Mouse (Mus musculus): ENCODE measurements at regions not wholly inside any gene's neighbourhood (a gene's known extent, or its start where the extent isn't known, plus 50 kb on each side); places are given as distances from the start of the nearest gene placed in this dataset.
A peak's percentile ranks its signal among the peaks of the same experiment; 100 is the strongest.

- no peak for DNase-seq (ENCODE audit: extremely low spot score, low read depth, low spot score)
Observed at GRCm38 (mm10) chr10:39254561-39254960, 91.0 kb upstream of the Ccn6 start.

GRCm38 (mm10) chr10:39250039-39250438 lies 86.4 kb upstream of the Ccn6 start:
- no peak for DNase-seq (ENCODE audit: extremely low spot score, low read depth, low spot score)

GRCm38 (mm10) chr10:39248486-39248885 lies 84.9 kb upstream of the Ccn6 start:
- no peak for DNase-seq (ENCODE audit: extremely low spot score, low read depth, low spot score)

GRCm38 (mm10) chr10:39246984-39247383 lies 83.4 kb upstream of the Ccn6 start:
- DNase-seq (ENCODE audit: extremely low spot score, low read depth, low spot score) = no peak

GRCm38 (mm10) chr10:39245141-39245540 lies 81.5 kb upstream of the Ccn6 start:
- DNase-seq (ENCODE audit: extremely low spot score, low read depth, low spot score) = no peak

GRCm38 (mm10) chr10:39244061-39244460 lies 80.5 kb upstream of the Ccn6 start:
- DNase-seq (ENCODE audit: extremely low spot score, low read depth, low spot score) = no peak

GRCm38 (mm10) chr10:39242398-39242797 lies 78.8 kb upstream of the Ccn6 start:
- no peak for DNase-seq (ENCODE audit: extremely low spot score, low read depth, low spot score)

GRCm38 (mm10) chr10:39241922-39242321 lies 78.3 kb upstream of the Ccn6 start:
- DNase-seq (ENCODE audit: extremely low spot score, low read depth, low spot score) = no peak

GRCm38 (mm10) chr10:39241486-39241885 lies 77.9 kb upstream of the Ccn6 start:
- no peak for DNase-seq (ENCODE audit: extremely low spot score, low read depth, low spot score)

GRCm38 (mm10) chr10:39240966-39241365 lies 77.4 kb upstream of the Ccn6 start:
- DNase-seq (ENCODE audit: extremely low spot score, low read depth, low spot score) = no peak

- no peak for DNase-seq (ENCODE audit: extremely low spot score, low read depth, low spot score)
Observed at GRCm38 (mm10) chr10:39240178-39240791, 76.7 kb upstream of the Ccn6 start.

GRCm38 (mm10) chr10:39239498-39240177 lies 76.0 kb upstream of the Ccn6 start:
- peak; percentile 90 for DNase-seq (ENCODE audit: extremely low spot score, low read depth, low spot score)

GRCm38 (mm10) chr10:39238596-39238995 lies 75.0 kb upstream of the Ccn6 start:
- no peak for DNase-seq (ENCODE audit: extremely low spot score, low read depth, low spot score)

- DNase-seq (ENCODE audit: extremely low spot score, low read depth, low spot score) = no peak
Observed at GRCm38 (mm10) chr10:39237549-39237948, 74.0 kb upstream of the Ccn6 start.

GRCm38 (mm10) chr10:39233926-39234450 lies 70.4 kb upstream of the Ccn6 start:
- DNase-seq (ENCODE audit: extremely low spot score, low read depth, low spot score) = no peak

- DNase-seq (ENCODE audit: extremely low spot score, low read depth, low spot score) = no peak
Observed at GRCm38 (mm10) chr10:39233191-39233590, 69.6 kb upstream of the Ccn6 start.

- DNase-seq (ENCODE audit: extremely low spot score, low read depth, low spot score) = no peak
Observed at GRCm38 (mm10) chr10:39230634-39231410, 67.2 kb upstream of the Ccn6 start.

- DNase-seq (ENCODE audit: extremely low spot score, low read depth, low spot score) = no peak
Observed at GRCm38 (mm10) chr10:39229233-39229632, 65.6 kb upstream of the Ccn6 start.

GRCm38 (mm10) chr10:39228027-39228426 lies 64.4 kb upstream of the Ccn6 start:
- no peak for DNase-seq (ENCODE audit: extremely low spot score, low read depth, low spot score)

GRCm38 (mm10) chr10:39227499-39227942 lies 63.9 kb upstream of the Ccn6 start:
- DNase-seq (ENCODE audit: extremely low spot score, low read depth, low spot score) = no peak

- peak; percentile 82 for DNase-seq (ENCODE audit: extremely low spot score, low read depth, low spot score)
Observed at GRCm38 (mm10) chr10:39226518-39226917, 62.9 kb upstream of the Ccn6 start.

Data from hindlimb bud, embryonic 11.5 days (tissue).